Mouse (Mus musculus) left cerebral cortex, postnatal 4 days (tissue): ENCODE measurements around the gene Thoc3. TPM values are rescaled to one million over a fixed set of nuclear protein-coding genes. Genes with fewer than 3 reads are reported as not detected.
"Not testable (repeated sequence)": the region's sequence is repeated elsewhere in the genome, so short reads cannot be mapped to it uniquely, and the experiment has no call there.

Experiments used
- DNase-seq: peaks from one replicate; pipeline ENCODE4 v3.0.0-alpha.2; 2022
- intact Hi-C: fragments of 180-260 bp; cut with DNase I; formaldehyde crosslinking; loops from one replicate; pipeline ENCODE4 v1.15.1; 2025
- total RNA-seq, 2 experiments: library from RNA; stranded (reverse); gene quantifications; 2 replicates each; pipeline ENCODE4 v1.2.3; 2021

The Thoc3 gene
- total RNA-seq = 10 to 100 TPM; 43.8 to 45.4 TPM

GRCm38 (mm10) chr13:54468098-54469011 lies at the start of gene Thoc3:
Thoc3 (minus strand) TSS chr13:54468849.
- peak; percentile 90 for DNase-seq
- intact Hi-C loops = loop anchor here (10.0 kb wide), 1 partner anchor 96 kb away; the partner anchor contains the start of gene 4833439L19Rik

GRCm38 (mm10) chr13:54505920-54506319 lies 37.3 kb upstream of the Thoc3 start:
- intact Hi-C loops = no loop called here
- DNase-seq = no peak

- intact Hi-C loops = no loop called here
- no peak for DNase-seq
These were observed 36.1 kb upstream of the Thoc3 start for GRCm38 (mm10) chr13:54504611-54505260.

GRCm38 (mm10) chr13:54503604-54504521 lies 35.2 kb upstream of the Thoc3 start, which contains the start of gene Simc1:
Simc1 (plus strand) TSS chr13:54503779.
- peak; percentile 85 for DNase-seq
- intact Hi-C loops = no loop called here

GRCm38 (mm10) chr13:54503278-54503603 lies 34.6 kb upstream of the Thoc3 start:
- DNase-seq = no peak
- intact Hi-C loops = no loop called here

- no peak for DNase-seq
- intact Hi-C loops = no loop called here
These were observed 33.5 kb upstream of the Thoc3 start for GRCm38 (mm10) chr13:54501957-54502690.

GRCm38 (mm10) chr13:54501352-54501751 lies 32.7 kb upstream of the Thoc3 start:
- DNase-seq = no peak
- intact Hi-C loops = no loop called here

GRCm38 (mm10) chr13:54499551-54499950 lies 30.9 kb upstream of the Thoc3 start:
- DNase-seq, intact Hi-C loops: not testable (repeated sequence)

GRCm38 (mm10) chr13:54491381-54491780 lies 22.7 kb upstream of the Thoc3 start:
- intact Hi-C loops = no loop called here
- peak; percentile 61 for DNase-seq

- DNase-seq = no peak
- intact Hi-C loops = no loop called here
These were observed 21.8 kb upstream of the Thoc3 start for GRCm38 (mm10) chr13:54490411-54490810.

GRCm38 (mm10) chr13:54481498-54481897 lies 12.8 kb upstream of the Thoc3 start:
- no peak for DNase-seq
- intact Hi-C loops = no loop called here

GRCm38 (mm10) chr13:54479286-54479685 lies 10.6 kb upstream of the Thoc3 start:
- peak; percentile 84 for DNase-seq
- intact Hi-C loops = no loop called here

- no peak for DNase-seq
- intact Hi-C loops = no loop called here
These were observed 7.1 kb upstream of the Thoc3 start for GRCm38 (mm10) chr13:54475702-54476101.

GRCm38 (mm10) chr13:54474996-54475395 lies 6.3 kb upstream of the Thoc3 start:
- intact Hi-C loops = no loop called here
- DNase-seq = no peak

- intact Hi-C loops = no loop called here
- no peak for DNase-seq
These were observed 3.3 kb upstream of the Thoc3 start for GRCm38 (mm10) chr13:54471967-54472366.

GRCm38 (mm10) chr13:54469012-54469354 lies 334 bp upstream of the Thoc3 start:
- DNase-seq = no peak
- intact Hi-C loops = loop anchor here (10.0 kb wide), 1 partner anchor 96 kb away; the partner anchor contains the start of gene 4833439L19Rik

- intact Hi-C loops = no loop called here
- DNase-seq = no peak
These were observed 9.4 kb downstream of the Thoc3 start for GRCm38 (mm10) chr13:54459282-54459681.

GRCm38 (mm10) chr13:54457062-54457461 lies 11.6 kb downstream of the Thoc3 start:
- peak; percentile 20 for DNase-seq

GRCm38 (mm10) chr13:54447496-54448224 lies 21.0 kb downstream of the Thoc3 start:
- intact Hi-C loops = loop anchor here (1.0 to 2.0 kb wide), 2 partner anchors 200 to 333 kb away; no protein-coding TSS in a partner anchor
- peak; percentile 48 for DNase-seq

More at GRCm38 (mm10) chr13:54457062-54457461, 11.6 kb downstream of the Thoc3 start:
- intact Hi-C loops = no loop called here
